Mouse (Mus musculus): ENCODE measurements around the gene Mylip.

DNA sequence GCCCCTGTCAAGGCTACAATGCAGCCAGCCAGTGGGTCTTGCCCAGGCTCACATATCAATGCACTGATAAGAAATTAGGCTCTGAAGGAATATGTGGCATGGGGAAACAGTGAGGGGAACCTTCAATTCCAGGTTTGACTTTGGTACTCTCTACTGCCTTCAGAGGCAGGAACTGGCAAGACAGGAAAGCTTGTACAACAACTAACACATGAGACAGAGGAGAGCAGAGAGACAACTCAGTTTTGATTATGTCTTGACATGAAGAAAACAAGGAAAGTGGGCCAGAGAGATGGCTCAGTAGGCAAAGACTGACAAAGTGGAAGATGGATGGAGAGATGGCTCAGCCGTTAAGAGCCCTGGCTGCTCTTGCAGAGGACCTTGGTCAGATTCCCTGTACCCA, 23.5 kb downstream of the Mylip start:
- TF ChIP-seq CHD2 (IDR thresholded peaks at IDR 0.05; ENCODE audit: low read length) (no peak), MAFK (IDR thresholded peaks at IDR 0.05; ENCODE audit: insufficient replicate concordance, low read length) (no peak), EP300 (IDR thresholded peaks at IDR 0.05; ENCODE audit: low read length) (no peak), POLR2A (IDR thresholded peaks at IDR 0.05; ENCODE audit: low read depth, low read length) (no peak)

Data from CH12.LX (cell line).